Mouse (Mus musculus): ENCODE measurements around the gene Cdkal1.

Cdkal1 gene

DNA sequence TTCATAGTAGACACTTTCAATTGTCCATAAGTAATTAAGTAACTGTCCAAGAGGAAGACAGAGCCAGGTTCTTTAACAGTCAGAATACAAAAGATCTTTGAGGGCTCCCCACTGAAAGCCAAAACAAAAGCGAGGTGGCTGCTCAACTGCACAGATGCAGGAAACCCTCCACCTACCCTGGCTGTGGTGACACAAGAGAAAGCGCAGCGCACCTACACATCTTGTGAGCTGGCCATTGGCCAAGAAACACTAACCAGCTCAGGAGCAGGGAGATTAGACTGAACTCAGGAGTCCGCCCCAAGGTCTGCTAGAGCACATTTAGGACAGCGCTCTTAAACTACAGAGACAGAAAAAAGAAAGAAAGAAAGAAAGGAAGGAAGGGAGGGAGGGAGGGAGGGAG lies 226.9 kb downstream of the Cdkal1 start:
- no peak for DNase-seq (ENCODE audit: extremely low spot score)

DNA sequence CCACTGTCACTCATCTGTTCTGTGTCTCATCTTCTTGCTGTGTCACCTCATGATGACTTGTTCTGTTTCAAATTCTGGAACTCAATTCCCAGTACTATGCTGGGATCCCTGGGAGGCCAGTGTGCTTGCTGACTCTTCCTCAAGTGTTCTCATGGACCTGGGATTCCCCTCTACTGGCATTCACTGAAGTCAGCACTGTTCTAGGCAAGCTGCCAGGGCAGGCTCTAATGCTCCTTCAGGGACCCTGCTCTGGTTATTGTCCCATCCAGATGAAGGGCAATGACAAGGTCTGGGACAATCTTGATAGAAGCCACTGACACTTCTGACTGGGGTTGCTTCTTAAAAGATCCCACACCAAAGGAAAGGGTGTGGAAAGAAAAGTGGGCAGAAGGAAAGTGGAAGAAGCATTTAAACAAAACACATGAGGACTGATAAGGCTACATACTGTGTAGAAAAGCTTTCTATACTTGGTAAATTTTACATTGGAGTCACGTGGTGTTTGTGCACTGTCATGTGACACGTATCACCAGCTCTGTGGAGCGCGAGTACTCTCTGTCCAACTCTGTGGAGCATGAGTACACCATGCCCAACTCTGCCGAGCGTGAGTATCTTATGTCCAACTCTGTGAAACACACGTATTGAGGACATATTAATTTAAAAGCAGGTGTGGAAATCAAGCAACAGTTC lies 227.9 kb downstream of the Cdkal1 start:
- DNase-seq (ENCODE audit: extremely low spot score), result no peak

DNA sequence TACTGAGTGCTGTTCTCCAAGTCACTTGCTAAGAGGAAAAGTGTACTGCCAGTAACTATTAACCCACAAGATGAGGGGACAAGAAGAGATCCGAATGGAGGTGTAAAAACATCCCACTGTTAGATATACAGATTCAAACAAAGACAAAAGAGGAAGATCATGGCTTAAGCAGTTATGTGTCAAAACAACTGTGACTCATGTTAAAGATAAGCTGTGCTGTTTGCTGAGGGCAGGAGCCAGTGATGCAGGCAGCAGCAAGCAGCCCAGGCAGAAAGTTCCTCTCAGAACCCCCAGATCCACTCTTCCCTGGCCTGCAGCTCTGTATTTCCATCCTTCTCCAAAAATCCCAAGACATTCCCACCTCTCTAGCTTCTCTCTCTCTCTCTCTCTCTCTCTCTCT lies 230.5 kb downstream of the Cdkal1 start:
- DNase-seq (ENCODE audit: extremely low spot score), result no peak

DNA sequence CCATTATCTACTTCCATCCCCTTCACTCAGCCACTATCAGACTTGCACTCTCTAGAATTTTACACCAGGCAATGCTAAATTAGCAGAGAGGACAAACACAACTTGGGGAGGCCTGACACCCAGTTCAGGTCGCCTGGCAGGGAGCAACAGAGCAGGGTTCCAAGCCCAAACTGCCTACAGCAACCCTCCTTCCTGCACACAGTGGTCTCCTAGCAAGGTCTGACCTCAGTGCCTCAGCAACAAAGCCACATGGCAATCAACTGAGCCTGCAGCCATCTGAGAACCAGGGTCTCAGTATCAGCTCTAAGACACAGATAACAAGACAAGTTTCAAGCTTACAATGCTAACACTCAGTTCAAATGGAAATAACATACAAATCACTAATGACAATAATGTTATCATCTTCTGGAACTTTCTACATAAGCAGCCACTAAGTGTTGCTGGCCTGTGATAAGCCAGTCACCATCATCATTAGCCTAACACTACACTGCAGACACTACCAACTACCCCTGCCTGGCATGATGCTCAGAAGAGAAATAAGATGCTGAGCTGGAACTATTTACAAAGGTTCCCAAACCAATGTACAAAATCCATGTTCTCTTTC lies 231.7 kb downstream of the Cdkal1 start:
- DNase-seq (ENCODE audit: extremely low spot score), result no peak

DNA sequence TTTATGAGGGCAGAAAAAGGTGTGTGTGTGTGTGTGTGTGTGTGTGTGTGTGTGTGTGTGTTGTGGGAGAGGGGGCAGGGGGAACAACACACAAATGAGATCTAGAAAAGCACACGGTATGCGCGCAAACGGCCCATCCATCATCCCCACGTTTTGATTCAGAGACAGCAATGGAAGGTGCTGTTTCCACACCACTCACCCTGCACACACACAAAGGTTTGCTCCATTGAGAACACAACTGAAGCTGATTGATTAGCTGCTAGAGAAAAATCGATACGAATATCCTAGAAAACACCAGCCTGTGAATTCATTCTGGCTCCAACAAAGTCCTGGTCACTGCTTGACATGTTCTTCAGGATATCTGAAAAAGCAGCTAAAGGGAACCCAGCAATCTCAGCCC lies 233.6 kb downstream of the Cdkal1 start:
- no peak for DNase-seq (ENCODE audit: extremely low spot score)

DNA sequence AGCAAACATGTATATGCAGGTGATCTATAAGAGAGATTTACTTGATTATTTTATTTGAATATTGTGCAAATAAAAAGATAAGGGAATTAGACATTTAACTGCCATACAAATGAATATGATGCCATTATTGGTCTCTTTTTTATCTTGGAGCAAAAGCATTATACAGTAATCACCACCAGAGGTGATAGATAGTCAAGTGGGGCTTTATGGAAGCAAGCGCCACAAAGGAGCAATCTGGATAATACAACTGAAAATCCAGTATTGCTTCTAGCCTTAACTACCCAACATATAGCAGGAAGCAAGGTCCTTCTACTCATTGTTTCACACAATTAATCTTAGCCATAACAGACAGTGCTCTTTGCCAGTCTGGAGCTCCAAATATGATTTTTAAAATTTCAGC lies 234.1 kb downstream of the Cdkal1 start:
- DNase-seq (ENCODE audit: extremely low spot score), result no peak

DNA sequence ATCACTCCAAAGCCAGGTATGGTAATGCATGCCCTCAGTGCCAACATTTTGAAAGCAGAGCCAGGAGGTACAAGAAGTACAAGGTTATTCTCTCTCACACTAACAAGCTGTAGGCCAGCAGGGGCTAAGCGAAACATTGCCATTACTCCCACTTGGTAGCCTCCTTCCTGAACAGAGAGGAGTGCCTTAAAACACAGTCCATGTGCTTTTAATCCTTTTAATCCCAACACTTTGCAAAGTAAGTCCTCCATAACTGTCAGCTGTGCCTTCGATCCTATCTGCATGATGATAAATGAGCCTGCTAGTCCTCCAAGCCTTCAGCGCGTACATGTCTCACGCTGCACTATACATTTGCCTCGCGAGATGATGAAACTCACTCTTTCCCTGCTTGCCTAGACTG lies 234.6 kb downstream of the Cdkal1 start:
- no peak for DNase-seq (ENCODE audit: extremely low spot score)

DNA sequence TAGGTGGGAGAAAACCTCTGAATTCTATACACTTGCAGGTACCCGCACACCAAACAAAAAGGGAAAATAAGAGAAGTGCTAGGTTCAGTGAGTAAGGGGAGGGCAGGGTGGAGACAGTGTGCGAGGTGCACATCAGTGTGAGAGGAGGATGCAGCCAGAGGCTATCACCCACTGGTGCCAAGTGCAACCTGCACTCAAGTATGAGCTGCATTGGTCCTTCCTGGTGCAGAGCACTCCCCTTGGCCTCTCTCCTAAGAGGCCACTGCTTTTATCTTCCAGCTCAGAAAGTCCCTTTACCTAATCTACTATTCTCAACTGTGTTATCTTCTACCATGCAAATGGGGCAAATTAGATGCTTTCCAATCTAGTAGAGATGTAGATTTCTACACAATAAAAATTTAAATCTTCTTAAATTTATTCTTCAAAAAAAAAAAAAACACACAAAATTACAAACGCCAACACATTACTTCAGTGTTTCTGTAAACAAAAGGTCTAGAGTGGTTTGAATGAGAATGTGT lies 238.8 kb downstream of the Cdkal1 start:
- DNase-seq (ENCODE audit: extremely low spot score), result no peak

DNA sequence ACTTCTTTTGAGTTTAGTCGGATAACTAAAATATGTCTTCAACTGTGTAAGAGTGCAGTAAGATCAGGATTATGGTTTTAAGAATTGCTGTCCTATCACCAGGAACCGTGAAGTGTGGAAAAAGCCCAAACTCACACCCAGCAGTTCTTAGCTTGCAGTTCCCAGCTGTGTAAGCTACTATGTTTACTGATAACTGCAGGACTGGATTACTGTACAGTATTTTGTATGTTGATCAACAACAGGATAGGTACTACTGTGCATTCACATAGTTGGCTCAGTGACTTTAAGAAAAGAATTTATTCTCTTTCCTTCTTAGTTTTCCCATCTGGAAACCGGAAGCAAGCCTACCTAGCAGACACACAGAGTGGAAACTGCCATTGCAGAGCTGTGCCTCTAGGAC lies 239.5 kb downstream of the Cdkal1 start:
- no peak for DNase-seq (ENCODE audit: extremely low spot score)

DNA sequence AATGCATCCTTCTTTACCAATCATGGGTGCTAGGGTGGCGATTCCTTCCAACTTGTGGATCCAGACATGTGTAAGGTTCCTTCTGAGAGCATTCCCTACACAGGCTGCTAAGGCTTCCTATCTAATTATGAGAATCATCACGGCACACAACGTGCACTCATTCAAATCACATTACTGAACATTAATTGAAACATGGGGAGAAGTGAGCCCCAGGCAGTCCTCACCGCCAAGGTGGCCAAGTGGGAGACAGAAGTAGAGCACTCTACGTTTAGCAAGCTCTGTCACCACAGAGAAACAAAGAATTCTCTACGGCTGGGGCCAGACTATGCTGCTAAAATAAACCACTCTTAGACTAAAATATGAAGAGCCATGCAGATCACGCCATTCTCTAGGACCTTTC lies 240.4 kb downstream of the Cdkal1 start:
- no peak for DNase-seq (ENCODE audit: extremely low spot score)

DNA sequence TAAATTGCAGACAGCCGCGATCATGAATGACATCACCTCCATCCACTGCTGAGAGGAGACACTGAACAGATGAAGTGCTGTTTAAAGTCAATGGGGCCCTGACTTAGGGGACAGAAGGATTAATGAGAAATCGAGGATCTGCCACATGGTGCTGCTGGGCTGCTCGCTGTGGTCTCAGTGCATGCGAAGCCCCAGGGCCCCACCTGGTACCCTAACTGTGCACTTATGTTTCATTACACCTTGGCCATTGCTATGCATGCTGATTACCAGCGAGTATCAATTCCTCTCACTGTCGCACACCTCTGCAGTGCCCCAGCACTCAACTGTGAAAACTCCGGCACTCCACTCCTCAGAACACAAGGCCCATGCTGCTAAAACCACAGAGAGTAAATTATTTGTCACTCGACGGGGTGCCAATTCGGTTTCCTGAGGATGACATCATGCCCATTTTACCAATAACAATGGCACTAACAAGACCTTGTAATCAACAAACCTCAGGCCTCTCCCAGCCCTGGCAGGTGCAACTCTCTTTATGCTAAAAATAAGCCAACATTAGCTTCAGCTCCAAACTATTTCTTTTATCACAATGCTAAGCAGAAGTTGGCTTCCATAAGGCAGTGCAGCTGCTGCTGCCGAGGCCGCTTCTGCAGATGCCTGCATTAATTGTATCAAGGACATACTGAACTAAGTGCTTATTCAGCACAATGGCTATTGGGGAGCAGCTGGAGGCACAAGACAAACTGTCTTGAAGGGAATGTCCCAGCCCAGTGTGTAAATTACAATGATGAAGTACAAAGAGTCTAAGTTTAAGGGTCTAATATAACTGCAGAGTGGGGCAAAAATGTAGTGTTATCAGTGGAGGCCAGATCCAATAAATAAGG lies 245.2 kb downstream of the Cdkal1 start:
- DNase-seq (ENCODE audit: extremely low spot score), result no peak

DNA sequence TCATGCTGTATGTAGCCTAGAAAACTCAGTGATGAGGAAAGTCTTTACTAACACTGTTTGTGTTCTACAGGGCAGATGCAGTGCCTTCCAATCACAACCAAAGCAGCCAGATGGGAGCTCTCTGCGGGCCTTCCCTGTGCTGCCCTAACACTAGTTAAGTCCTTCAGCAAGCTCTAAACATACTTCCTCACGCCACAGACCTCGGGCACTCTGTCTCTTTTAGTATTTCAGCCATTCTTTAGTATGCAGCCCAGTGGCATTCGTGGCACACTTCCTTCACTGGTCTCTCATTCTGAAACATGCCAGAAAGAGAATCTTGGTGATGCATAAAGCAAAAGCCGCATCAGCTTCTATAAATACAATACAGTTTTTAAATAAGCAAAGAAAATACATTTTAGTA lies 246.0 kb downstream of the Cdkal1 start:
- DNase-seq (ENCODE audit: extremely low spot score), result no peak

DNA sequence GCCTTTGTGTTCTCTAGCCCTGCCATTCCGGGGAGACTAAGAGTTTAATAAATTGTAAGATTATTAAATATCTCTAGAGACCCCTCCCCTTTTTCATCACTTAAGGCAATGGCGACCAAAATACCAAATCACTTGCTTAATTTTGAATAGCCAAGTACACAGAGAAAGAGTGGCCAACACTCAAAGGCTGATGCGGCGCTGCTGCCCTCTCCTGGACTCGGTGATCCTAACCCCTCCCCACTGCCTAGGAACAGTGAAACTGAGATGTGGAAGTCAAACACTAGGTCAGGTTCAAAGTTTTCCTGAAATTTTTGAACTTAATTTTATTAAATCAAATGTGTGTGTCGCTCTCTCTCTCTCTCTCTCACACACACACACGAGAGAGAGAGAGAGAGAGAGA lies 251.2 kb downstream of the Cdkal1 start:
- peak; percentile 64 for DNase-seq (ENCODE audit: extremely low spot score)

DNA sequence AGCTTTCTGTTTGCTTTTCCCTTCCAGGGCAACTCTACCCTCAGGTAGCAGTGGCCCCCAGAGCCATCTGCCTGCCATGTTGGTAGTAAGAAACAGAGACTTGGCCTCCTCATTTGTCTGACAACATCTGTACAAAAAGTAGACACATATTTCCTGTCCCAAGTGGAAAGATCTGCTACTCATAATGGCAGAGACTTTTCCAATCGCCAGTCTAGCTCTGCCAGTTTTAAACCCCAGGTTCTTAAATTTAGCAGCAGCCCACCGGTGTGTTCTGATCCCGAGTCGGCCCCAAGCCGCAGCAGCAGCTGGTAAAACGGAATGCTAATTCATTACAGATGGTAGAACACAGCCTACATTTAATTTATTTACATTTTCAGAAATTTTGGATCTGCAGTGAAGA lies 251.9 kb downstream of the Cdkal1 start:
- DNase-seq (ENCODE audit: extremely low spot score), result no peak

DNA sequence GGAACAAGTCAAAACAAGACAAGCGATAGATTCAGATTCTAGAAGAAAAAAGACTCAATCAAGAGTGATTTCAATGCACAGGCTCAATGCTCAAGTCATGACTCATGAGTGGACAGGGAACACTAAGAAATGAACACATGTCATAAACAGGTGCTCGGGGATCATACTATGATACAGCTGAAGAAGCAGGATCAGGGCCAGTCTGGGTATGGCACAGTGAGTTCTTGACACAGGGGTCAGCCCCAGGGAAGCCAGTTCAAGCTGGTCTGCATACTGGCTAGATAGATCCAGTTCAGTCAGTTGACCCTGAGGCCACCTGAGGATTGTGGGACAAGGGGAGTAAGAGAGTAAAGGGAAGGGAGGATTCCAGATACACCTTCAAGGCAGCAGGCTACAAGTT lies 254.4 kb downstream of the Cdkal1 start:
- no peak for DNase-seq (ENCODE audit: extremely low spot score)

DNA sequence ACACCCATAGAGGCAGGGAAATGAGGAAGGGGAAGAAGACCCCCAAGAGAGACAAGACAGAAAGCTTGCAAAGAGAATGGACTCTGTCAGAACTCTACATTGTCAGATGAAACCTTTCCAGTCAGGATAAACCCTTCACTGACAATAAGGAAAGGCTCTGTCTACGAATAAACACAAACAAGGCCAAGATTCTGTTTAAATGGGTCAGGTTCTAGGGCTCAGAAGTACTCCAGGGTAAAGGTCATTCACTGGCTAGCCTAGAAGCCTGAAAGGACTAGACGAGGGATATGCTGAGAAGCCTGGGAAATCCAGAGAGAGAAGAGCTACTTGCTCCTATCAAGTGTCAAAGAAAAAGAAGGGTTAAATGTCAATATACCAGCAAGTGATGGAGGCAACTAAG lies 255.8 kb downstream of the Cdkal1 start:
- DNase-seq (ENCODE audit: extremely low spot score), result no peak

DNA sequence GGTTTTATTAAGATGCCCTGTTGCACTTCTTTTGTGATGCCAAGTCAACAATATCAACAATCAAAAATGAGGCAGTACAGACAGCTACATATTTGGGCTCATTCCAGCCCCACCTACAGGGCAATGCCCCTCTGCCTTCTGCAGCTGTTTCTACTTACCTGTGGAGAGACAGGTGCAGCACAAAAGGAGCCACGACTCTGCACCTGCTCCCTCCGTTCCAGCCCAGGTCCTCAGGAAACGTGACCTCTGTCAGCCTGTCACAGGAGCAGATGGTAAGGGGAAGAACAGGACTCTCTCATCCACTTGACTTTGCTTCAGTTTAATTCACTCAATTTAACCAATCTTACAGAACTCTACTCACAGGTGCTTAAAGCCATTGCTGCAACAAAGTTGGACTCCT lies 258.7 kb downstream of the Cdkal1 start:
- DNase-seq (ENCODE audit: extremely low spot score), result no peak

DNA sequence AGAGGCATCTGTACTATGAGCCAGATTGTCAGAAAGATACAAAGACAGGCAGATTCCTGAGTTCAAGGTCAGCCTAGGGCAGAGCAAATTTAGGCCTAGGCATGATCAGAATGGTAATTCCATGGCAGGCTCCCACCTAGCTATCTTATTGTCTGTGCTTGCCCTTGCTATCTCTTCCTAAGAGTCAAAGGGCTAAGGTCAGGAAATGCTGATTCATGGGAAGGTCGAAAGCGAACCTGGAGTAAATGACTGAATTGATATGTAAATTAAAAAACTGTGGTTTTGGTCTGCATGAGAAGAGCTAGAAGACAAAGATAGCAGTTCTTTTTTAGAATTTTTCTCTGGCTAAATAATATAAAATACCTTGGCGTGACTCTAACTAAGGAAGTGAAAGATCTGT lies 262.4 kb downstream of the Cdkal1 start:
- DNase-seq (ENCODE audit: extremely low spot score), result no peak

DNA sequence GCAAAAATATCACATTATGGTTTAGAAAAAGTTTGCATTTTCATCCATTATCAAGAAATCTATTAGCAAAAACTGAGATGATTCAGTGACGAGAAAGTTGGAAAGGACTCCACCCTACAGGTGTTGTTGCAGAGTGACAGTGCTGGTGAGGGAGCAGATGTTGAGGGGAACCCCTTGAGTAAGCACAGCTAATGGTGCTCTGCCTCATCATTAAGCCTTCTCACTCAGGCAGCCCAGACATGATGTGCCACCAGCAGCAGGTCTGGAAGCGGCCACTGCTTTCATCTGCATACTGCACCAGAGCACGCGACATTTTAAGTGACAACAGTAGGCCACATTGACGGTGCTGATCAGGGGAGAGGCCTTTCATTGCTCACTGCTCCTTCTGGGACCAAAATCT lies 264.8 kb downstream of the Cdkal1 start:
- DNase-seq (ENCODE audit: extremely low spot score), result no peak

DNA sequence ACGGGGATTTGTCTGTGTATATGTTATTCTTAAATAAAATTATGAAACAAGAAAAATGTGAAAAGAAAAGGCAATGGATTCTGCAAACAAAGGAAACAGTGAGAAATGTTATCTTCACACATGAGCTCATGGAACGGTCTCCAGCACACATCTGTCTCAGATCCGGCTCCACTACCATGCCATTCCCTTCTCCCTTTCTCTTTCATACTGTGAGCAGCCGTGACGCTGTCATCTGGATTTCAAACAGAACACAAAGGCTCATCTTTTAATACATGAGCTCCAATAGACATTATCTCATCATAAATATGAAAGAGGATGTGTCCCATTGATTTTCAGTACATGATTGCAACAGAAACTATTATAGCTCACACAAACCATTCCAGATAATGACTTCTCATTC lies 265.3 kb downstream of the Cdkal1 start:
- no peak for DNase-seq (ENCODE audit: extremely low spot score)

DNA sequence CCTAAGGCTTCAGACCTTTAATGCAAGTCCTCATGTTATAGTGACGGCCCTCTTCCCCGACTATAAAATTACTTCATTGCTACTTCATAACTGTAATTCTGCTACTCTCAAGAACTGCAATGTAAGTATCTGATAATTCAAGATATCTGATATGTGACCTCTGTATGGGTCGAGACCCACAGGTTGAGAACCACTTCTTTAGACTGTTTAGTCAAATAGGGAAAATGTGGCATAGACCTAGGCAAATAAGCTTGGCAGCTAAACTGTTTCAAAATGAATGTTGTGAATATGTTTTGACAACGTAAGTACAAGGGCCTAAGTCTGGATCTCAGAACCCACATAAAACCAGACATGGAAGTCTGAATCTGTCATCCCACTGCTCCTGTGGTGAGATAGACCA lies 266.8 kb downstream of the Cdkal1 start:
- no peak for DNase-seq (ENCODE audit: extremely low spot score)

DNA sequence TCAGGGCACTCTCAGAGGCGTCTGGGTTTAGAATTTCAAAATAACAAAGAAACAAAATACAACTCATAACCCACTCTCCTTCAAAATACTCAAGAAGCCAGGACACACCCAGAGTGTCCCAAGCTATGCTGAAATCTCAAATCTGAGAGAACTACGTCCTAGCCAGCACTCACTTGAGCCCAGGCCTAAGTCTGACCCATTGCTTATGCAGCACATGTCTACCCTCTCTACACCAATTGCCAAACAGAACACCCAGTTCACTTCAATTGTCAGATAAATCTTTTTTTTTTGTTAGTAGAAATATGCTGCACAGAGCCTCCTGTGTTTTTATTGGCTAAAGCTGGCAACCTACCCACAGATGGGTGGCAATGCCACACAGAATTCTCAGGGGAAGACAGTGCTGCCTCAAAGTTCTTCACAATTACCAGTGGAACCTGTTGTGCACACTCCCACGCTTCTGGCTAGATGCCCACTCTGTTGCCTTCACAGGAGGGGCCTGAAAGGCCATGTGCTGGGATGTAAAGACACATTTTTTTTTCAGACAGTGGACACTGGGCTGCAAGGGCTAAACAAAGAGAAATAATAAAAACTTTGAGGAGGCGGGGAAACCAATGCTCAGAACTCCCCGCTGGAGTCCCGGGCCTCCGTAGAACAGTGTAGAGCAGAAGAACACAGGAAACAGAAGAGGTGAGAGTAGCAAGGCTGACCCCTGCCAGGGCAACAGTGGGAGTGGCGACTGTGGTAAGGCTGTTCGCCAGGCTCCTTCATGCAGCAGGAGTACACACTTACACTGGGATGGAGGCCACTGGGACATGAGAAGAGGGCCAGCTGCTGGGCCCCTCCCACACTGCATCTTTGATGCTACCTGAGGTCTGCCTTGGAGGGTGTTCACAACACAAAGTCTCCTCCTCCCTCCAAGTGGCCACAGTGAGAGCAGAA lies 273.4 kb downstream of the Cdkal1 start:
- DNase-seq (ENCODE audit: extremely low spot score), result no peak
